Mouse (Mus musculus) lung, postnatal 36 days (tissue): ENCODE measurements around the gene Btbd3.
A peak's percentile ranks its signal among the peaks of the same experiment; 100 is the strongest.

Source experiments
- DNase-seq: peaks from one replicate; pipeline ENCODE4 v3.0.0; 2022; ENCODE audit warnings: mixed read lengths

The Btbd3 gene

GRCm38 (mm10) chr2:138256411-138256810 is at the start of gene Btbd3:
TSS of gene Btbd3 (plus strand) at chr2:138256565.
- DNase-seq: peak; percentile 96

GRCm38 (mm10) chr2:138215561-138215960 is 40.8 kb upstream of the Btbd3 start:
- DNase-seq: peak; percentile 81

GRCm38 (mm10) chr2:138220269-138220668 is 36.1 kb upstream of the Btbd3 start:
- DNase-seq: no peak

GRCm38 (mm10) chr2:138232247-138232646 is 24.1 kb upstream of the Btbd3 start:
- no peak for DNase-seq

- DNase-seq: no peak
Observed at GRCm38 (mm10) chr2:138236149-138236548, 20.2 kb upstream of the Btbd3 start.

- DNase-seq: no peak
Observed at GRCm38 (mm10) chr2:138242452-138242851, 13.9 kb upstream of the Btbd3 start.

GRCm38 (mm10) chr2:138245631-138246289 is 10.6 kb upstream of the Btbd3 start:
- peak; percentile 64 for DNase-seq

- no peak for DNase-seq
Observed at GRCm38 (mm10) chr2:138247986-138248385, 8.4 kb upstream of the Btbd3 start.

GRCm38 (mm10) chr2:138256851-138257471 is 596 bp downstream of the Btbd3 start:
- DNase-seq: no peak

- peak; percentile 79 for DNase-seq
Observed at GRCm38 (mm10) chr2:138257692-138258315, 1.4 kb downstream of the Btbd3 start.

GRCm38 (mm10) chr2:138261140-138261539 is 4.8 kb downstream of the Btbd3 start:
- peak; percentile 54 for DNase-seq

- DNase-seq: no peak
Observed at GRCm38 (mm10) chr2:138262885-138263284, 6.5 kb downstream of the Btbd3 start.

GRCm38 (mm10) chr2:138265356-138266005 is 9.1 kb downstream of the Btbd3 start:
- DNase-seq: peak; percentile 75

- no peak for DNase-seq
Observed at GRCm38 (mm10) chr2:138266679-138267078, 10.3 kb downstream of the Btbd3 start.

- peak; percentile 60 for DNase-seq
Observed at GRCm38 (mm10) chr2:138267852-138268513, 11.6 kb downstream of the Btbd3 start.

- no peak for DNase-seq
Observed at GRCm38 (mm10) chr2:138269330-138269729, 13.0 kb downstream of the Btbd3 start.

- no peak for DNase-seq
Observed at GRCm38 (mm10) chr2:138273404-138274073, 17.2 kb downstream of the Btbd3 start.

GRCm38 (mm10) chr2:138274086-138274485 is 17.7 kb downstream of the Btbd3 start:
- no peak for DNase-seq

- peak; percentile 87 for DNase-seq
Observed at GRCm38 (mm10) chr2:138277842-138278691, 21.7 kb downstream of the Btbd3 start.

GRCm38 (mm10) chr2:138278853-138279640 is 22.7 kb downstream of the Btbd3 start:
- DNase-seq: no peak

- no peak for DNase-seq
Observed at GRCm38 (mm10) chr2:138279641-138280040, 23.3 kb downstream of the Btbd3 start.
